Mouse (Mus musculus): Measurements from ENCODE around the gene Rnf227.
A peak's percentile ranks its signal among the peaks of the same experiment; 100 is the strongest.
"Not testable (repeated sequence)": the region's sequence is repeated elsewhere in the genome, so short reads cannot be mapped to it uniquely, and the experiment has no call there.

Rnf227 gene

DNA sequence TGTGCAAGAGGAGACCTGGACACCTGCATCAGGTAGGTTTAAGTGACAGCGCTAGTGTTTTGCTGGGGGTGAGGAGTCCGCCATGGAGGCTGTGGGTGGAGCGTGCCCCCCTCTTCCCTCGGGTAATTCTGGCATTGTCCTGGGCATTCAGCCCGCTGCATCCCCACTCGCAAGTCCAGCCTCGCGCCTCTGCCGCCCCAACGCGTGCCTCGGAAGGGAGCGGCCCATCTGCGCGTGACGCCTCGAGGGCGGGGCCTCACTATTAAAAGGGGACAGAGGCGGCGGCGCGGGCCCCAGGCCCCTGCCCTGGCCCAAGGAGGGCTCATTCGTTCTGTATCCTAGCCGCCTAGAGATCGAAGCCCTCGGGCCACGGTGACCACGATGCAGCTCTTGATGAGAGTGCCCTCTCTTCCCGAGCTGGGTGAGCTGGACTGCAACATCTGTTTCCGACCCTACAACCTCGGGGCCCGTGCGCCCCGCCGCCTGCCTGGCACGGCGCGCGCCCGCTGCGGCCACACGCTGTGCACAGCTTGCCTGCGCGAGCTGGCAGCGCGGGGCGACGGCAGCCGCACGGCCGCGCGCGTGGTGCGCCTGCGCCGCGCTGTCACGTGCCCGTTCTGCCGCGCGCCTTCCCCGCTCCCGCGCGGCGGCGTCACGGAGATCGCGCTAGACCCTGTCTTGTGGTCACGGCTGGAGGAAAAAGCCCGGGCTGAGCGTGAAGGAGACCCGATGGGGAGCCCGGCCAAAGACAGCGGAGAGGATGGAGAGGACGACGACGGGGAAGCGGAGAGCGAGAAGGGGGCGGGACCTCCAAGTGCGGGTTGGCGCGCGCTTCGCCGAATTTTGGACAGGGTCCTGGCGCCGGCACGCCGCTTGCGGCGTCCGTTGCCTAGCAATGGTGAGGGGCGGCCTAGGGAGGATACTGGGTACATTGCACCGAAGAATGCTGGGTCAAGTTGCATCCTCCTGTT, at the start of gene Rnf227:
Rnf227 (plus strand) TSS at position 301 of the 971 bp plus-strand sequence.
- DNase-seq, result peak; percentile 79

GRCm38 (mm10) chr11:69291111-69291510, 49.1 kb upstream of the Rnf227 start:
- DNase-seq, result no peak

DNA sequence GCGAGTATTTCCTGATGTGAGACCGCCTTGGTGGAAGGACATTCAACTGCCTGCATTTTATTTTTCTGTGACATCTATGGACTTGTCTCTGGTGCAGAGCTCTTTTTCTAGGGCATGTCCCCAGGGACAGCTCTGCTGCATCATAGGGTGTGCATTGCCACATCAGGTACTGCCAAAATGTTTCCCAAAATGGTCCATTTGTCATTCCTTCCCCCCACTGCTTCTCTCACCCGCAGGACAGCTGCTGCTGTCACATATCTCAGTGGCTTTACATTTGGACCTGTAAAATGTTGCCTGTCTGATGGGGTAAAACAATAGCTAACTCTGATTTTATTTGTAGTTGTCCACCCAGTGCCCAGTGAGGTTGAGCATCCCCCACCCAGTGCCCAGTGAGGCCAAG, 45.0 kb upstream of the Rnf227 start:
- no peak for DNase-seq

GRCm38 (mm10) chr11:69297799-69298198, 42.5 kb upstream of the Rnf227 start:
- no peak for DNase-seq

DNA sequence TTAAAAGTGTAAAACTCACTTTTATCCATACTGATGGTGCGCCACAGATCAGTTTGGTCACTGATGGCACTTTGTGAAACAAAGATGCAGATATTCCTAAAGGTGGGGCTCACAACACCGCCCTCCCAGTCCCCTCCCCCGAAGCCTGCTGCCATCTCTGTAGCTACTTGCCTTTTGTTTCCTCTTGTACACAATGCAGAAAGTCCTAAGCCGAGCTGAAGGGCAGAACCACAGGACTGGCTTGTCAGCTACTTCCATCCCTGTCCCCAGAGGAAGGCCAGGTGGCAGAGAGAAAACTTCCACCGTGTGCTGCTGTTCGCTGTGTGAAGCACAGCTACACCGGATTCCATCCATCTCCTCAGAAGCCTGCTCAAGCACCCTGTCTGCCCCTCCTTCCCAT, 42.0 kb upstream of the Rnf227 start:
- no peak for DNase-seq

GRCm38 (mm10) chr11:69302817-69303216, 37.4 kb upstream of the Rnf227 start:
- no peak for DNase-seq

- DNase-seq, result no peak
Observed at GRCm38 (mm10) chr11:69305291-69305690, 35.0 kb upstream of the Rnf227 start.

GRCm38 (mm10) chr11:69306039-69306438, 34.2 kb upstream of the Rnf227 start:
- no peak for DNase-seq

- DNase-seq, result no peak
Observed at GRCm38 (mm10) chr11:69311266-69311665, 29.0 kb upstream of the Rnf227 start.

GRCm38 (mm10) chr11:69316361-69316760, 23.9 kb upstream of the Rnf227 start:
- no peak for DNase-seq

GRCm38 (mm10) chr11:69318000-69318399, 22.3 kb upstream of the Rnf227 start:
- not testable (repeated sequence) for DNase-seq

DNA sequence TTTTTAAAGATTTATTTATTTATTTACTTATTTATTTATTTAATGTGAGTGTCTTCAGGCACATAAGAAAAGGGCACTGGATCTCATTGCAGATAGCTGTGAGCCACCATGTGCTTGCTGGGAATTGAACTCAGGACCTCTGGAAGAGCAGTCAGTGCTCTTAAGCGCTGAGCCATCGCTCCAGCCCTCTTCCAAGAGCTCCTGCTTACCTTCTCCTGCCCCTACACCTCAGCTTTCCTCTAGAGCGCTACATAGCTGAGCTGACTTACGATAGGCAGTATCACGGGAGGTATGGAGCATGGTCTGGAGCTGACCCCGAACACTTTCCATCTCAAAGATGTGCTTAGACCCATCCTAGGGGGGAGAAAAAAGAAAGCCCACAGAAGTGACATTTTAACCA, 18.7 kb upstream of the Rnf227 start:
- DNase-seq, result no peak

GRCm38 (mm10) chr11:69322010-69322409, 18.3 kb upstream of the Rnf227 start:
- DNase-seq, result no peak

DNA sequence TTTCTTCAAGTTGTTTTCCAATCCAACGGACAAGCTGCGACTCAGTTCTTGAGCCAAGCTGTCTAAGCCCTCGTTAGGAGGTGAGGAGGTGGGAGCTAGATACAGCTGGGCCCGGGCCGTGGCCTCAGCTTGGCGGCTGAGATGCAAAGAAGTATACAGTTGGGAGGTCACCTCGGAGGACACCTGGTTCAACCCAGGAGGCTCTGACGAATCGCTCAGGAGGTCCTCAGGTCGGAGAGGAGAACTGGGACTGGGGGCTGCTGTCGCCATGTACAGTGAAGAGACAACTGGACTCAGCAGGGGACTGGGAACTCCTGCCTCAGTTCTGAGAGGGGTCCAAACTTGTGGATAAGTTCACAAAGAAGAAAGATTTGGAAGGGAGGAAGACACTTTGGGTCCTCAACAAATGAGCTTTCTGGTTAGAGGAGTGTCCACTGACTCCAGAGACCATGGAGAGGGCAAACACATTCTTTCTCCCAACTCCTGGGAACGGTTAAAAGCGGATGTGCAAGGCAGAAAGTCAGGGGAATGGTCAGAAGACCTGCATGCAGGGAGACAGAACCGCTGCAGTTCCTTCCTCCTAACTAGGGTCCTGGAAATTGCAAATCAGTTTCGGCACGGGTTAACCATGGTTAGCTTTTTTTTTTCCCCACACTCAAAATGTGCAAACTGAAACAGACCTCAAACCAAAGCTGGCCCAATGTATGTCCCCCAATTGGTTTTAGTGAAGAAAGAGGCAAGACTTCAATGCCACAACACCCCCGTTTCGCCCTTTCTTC, 17.4 kb upstream of the Rnf227 start:
- DNase-seq, result peak; percentile 31

GRCm38 (mm10) chr11:69323667-69324111, 16.6 kb upstream of the Rnf227 start, which contains the start of the genes Cntrob and Trappc1:
TSS of gene Cntrob (minus strand) at chr11:69323775.
TSS of gene Trappc1 (plus strand) at chr11:69323980.
- DNase-seq, result peak; percentile 100

GRCm38 (mm10) chr11:69324749-69325148, 15.5 kb upstream of the Rnf227 start:
- DNase-seq, result no peak

- DNase-seq, result peak; percentile 91
Observed at GRCm38 (mm10) chr11:69325628-69326407, 14.4 kb upstream of the Rnf227 start, which contains the start of gene Kcnab3. TSS of gene Kcnab3 (plus strand) at chr11:69326258.

DNA sequence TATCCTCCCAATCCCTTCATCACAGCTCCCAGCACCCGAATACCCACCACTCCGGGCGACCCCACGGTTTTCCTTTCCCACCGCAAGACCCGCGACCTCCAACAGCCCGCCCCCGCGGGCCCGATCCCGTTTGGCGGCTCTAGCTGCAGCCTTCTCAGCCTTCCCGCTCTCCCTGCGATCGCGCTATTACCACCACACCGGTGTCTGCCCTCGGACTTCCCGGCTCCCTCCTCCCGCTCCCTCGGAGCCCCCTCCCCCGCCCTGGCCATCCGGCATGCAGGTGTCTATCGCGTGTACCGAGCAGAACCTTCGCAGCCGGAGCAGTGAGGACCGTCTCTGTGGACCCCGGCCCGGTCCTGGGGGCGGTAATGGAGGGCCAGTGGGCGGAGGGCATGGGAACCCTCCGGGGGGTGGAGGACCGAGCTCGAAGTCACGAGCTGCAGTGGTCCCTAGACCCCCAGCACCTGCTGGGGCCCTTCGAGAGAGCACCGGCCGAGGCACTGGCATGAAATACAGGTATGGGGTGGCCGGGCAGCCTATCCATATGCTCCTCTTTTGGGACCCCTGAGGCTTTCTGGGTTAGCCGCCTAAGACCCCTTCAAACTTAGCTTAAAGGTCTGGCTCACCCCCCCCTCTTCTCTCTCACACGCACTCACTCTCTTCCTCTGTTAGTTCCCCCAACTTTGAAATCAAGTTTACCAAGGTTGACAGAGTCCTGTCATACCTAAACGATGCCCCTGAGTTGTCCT, 13.7 kb upstream of the Rnf227 start:
- DNase-seq, result peak; percentile 63

GRCm38 (mm10) chr11:69327157-69327442, 13.2 kb upstream of the Rnf227 start:
- DNase-seq, result no peak

- no peak for DNase-seq
Observed at GRCm38 (mm10) chr11:69327648-69328047, 12.6 kb upstream of the Rnf227 start.

DNA sequence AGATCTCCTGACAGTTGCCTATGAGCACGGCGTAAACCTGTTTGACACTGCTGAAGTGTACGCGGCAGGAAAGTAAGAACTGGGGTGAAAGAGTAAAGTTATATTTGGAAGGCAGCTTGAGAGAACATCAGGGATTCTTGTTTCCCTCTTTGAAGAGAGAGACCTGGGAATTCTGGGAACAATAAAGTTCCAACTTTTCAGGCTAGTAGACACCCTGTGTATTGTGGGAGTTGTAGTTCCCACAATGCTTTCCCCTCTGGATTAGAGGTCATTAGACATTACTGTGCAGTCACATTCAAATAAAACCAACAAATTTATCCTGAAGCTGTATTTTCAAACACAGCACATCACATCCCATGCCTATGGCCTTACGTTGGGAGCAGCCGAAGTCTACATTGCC, 11.7 kb upstream of the Rnf227 start:
- DNase-seq, result no peak

GRCm38 (mm10) chr11:69331152-69331551, 9.1 kb upstream of the Rnf227 start:
- no peak for DNase-seq
